Mouse (Mus musculus) thymus, adult 2 months (tissue): ENCODE results near the gene Epor. TPM values are rescaled to one million over a fixed set of nuclear protein-coding genes. Genes with fewer than 3 reads are reported as not detected.

Experiments
- DNase-seq: peaks from one replicate; pipeline ENCODE4 v3.0.0; 2021
- H3K27ac ChIP-seq: fragments of 200-500 bp; 2 replicates; pipeline ENCODE4 v1.5.1; 2012; ENCODE audit warnings: low read length, control low read depth; ENCODE audit not compliant: control insufficient read depth, insufficient read depth
- H3K27me3 ChIP-seq: fragments of 200-500 bp; 2 replicates; pipeline ENCODE4 v1.6.1; 2012; ENCODE audit warnings: mild to moderate bottlenecking, low read length, moderate library complexity, mixed read lengths; ENCODE audit not compliant: control insufficient read depth, insufficient read depth
- H3K36me3 ChIP-seq: fragments of 200-500 bp; 2 replicates; pipeline ENCODE4 v1.6.1; 2012; ENCODE audit warnings: mild to moderate bottlenecking, low read length, moderate library complexity; ENCODE audit not compliant: control insufficient read depth, insufficient read depth
- H3K4me1 ChIP-seq: fragments of 200-500 bp; replicated peaks from 2 replicates; pipeline ENCODE4 v1.6.1; 2012; ENCODE audit warnings: low read length; ENCODE audit not compliant: control insufficient read depth, insufficient read depth
- H3K4me3 ChIP-seq: fragments of 200-500 bp; 2 replicates; pipeline ENCODE4 v1.5.1; 2012; ENCODE audit warnings: mild to moderate bottlenecking, low read length, control low read depth, moderate library complexity; ENCODE audit not compliant: control insufficient read depth, insufficient read depth
- CTCF ChIP-seq: fragments of 200-500 bp; IDR thresholded peaks from 2 replicates; pipeline ENCODE4 v1.5.1; 2012; ENCODE audit warnings: mild to moderate bottlenecking, control low read depth, low read length, moderate library complexity, borderline replicate concordance; ENCODE audit not compliant: control insufficient read depth, poor library complexity, insufficient read depth; ENCODE audit errors: extremely low read depth
- POLR2A ChIP-seq: fragments of 200-500 bp; IDR thresholded peaks from 2 replicates; pipeline ENCODE4 v1.6.1; 2012; ENCODE audit warnings: mild to moderate bottlenecking, low read length, control low read depth, moderate library complexity; ENCODE audit not compliant: control insufficient read depth, poor library complexity, insufficient read depth; ENCODE audit errors: extremely low read depth
- WGBS: fragments of 180-500 bp; shearing (Covaris S2); methylation state at CpG from one replicate; pipeline ENCODE4 v1.1.7; 2018; 5-methylcytosine and 5-hydroxymethylcytosine counted together
- polyA plus RNA-seq: library from polyadenylated mRNA; depleted of rRNA; stranded (reverse); fragments of >200 nt; gene quantifications from 2 replicates; pipeline ENCODE4 v1.2.3, GENCODE M21; 2012; rRNA removed

Gene Epor
- polyA plus RNA-seq, 1 experiment: 4.9 TPM

DNA sequence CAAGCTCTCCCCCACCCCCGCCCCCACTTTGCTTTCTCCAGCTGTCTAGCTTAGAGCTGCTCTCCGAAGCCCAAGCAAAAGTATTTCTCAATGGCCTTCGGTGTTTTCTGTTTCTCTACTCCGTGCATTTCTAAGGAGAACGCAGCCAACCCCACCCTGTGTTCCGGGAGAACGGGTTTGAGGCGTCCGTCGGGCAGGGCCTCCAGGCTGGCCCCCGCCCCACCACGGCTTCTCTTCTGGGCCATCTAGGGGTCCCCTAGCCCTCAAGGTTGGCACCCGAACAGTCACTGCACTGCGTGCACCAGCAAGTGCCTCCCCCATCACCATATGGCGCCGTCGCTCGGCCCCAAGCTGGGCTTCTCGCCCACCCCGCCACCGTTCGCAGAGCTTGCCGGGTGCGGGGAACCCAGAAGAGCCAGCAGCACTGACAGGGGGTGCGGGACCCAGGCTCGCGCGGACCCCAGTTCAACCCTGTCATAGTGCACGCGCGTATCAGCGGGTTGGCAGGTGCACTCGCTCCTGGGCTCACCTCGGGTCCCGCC, 45.7 kb downstream of the Epor start:
- Histone ChIP-seq H3K27ac (no peak overlapping the region), H3K27me3 (no peaks in the 10 kb centered on the region), H3K4me3 (peak overlapping the region; percentile 72), H3K36me3 (no peaks in the 10 kb centered on the region), H3K4me1 (peaks cover 11% of the 10 kb centered on the region)
- no peak for DNase-seq
- WGBS: 3% methylated on average over 35 of the region's 35 CpGs
- TF ChIP-seq POLR2A (no peak), CTCF (no peak)

DNA sequence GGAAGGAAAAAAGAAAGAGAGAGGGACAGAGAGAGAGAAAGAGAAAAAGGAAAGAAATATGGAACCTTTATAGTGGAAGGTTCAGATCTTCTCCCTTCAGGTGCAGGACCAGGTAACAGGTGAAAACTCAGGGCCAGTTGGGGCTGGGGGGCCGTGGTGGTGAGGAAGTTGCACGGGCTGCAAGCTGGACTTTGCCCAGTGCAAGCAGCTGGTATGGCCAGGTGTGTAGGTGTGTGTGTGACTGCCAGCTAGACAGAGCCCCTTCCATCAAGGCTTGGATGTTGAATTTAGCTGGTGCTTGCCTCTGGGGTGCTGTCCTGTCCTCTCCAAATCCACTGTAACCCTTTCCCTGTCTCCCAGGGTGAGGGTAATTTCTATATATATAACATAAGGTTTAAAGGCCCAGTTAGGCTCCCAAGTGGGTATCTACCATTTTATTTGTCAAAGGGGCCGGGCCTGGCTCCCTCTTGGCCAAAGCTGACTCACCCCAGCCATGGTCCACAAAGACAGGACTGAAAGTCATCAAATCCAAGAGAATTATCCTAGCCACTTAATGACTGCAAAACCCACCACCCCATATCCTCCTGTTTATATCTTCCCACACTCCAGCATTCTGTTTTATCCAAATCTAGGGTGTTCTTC, 46.3 kb downstream of the Epor start:
- DNase-seq: no peak
- WGBS: 65% methylated on average over 3 of the region's 3 CpGs
- Histone ChIP-seq H3K27me3 (no peaks in the 10 kb centered on the region), H3K4me1 (peaks cover 11% of the 10 kb centered on the region), H3K27ac (no peak overlapping the region), H3K4me3 (peak overlapping the region; percentile 72; the same call in 1 of the 2 replicates), H3K36me3 (no peaks in the 10 kb centered on the region)
- no peak for TF ChIP-seq CTCF
- no peak for TF ChIP-seq POLR2A

DNA sequence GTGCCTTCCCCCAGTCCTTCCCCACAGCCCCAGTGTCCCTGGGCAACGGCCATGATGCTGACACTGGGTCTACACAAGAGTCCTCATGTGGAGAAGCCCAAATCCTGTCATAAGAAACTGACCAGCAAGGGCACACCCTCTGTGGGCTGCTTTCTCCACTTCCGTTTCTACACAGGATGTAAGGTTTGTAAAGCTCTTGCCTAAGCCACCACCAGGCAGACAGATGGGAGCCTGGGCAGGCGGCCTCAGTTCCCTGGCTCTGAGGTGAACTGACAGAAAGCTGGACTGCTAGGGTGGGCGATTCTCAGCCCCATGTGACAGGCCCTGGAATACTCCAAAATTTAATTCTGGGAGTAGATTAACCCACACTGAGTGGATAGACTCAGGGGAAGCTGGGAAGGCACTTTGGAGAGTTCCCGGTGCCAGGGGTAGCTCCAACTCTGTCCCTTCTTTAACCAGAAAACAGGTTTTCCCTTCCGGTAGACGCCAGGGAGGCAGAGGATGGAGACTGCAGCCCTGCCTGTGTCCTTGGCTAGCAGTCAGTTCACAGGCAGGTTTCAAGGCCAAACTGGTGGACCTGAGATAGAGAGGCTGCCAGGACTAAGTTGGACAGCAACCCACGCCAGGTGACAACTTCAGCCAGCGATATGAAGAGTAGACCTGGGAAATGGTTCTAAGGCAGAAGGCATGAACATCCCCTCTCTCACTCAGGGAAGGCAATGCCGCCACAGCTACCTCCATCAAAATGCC, 53.7 kb downstream of the Epor start:
- Histone ChIP-seq H3K36me3 (no peaks in the 10 kb centered on the region), H3K27me3 (no peaks in the 10 kb centered on the region), H3K4me3 (no peak overlapping the region), H3K4me1 (peaks cover 26% of the 10 kb centered on the region), H3K27ac (no peak overlapping the region)
- WGBS: 65% methylated on average over 10 of the region's 10 CpGs
- DNase-seq: no peak
- TF ChIP-seq POLR2A (no peak), CTCF (no peak)

Other genes starting within 250 kb of the Epor start
- gene Ldlr, start 240.0 kb downstream of the Epor start, polyA plus RNA-seq: 23.9 and 30.5 TPM in 2 replicates
- gene Spc24, start 203.2 kb downstream of the Epor start, polyA plus RNA-seq: 59.0 and 75.8 TPM in 2 replicates
- 9.1 and 12.6 TPM in 2 replicates for gene Kank2, start 164.8 kb downstream of the Epor start, polyA plus RNA-seq
- 4.7 and 6.5 TPM in 2 replicates for gene Angptl8, start 128.0 kb downstream of the Epor start, polyA plus RNA-seq
- gene Dock6, start 110.9 kb downstream of the Epor start, polyA plus RNA-seq: 27.7 and 30.8 TPM in 2 replicates
- gene Rab3d, start 45.3 kb downstream of the Epor start, polyA plus RNA-seq: 34.9 and 40.3 TPM in 2 replicates
- 1.3 and 1.9 TPM in 2 replicates for gene Ccdc159, start 36.0 kb downstream of the Epor start, polyA plus RNA-seq
- 40.0 and 47.7 TPM in 2 replicates for gene Tmem205, start 36.0 kb downstream of the Epor start, polyA plus RNA-seq
- 3.8 and 5.5 TPM in 2 replicates for gene Plppr2, start 26.5 kb downstream of the Epor start, polyA plus RNA-seq
- 6.7 and 7.6 TPM in 2 replicates for gene Swsap1, start 7.8 kb downstream of the Epor start, polyA plus RNA-seq
- 7.8 and 9.5 TPM in 2 replicates for gene Rgl3, start 25.9 kb upstream of the Epor start, polyA plus RNA-seq
- gene Ccdc151, start 39.1 kb upstream of the Epor start, polyA plus RNA-seq: 0.11 and 0.18 TPM in 2 replicates
- 109 and 119 TPM in 2 replicates for gene Prkcsh, start 39.3 kb upstream of the Epor start, polyA plus RNA-seq
- gene Elavl3, start 88.5 kb upstream of the Epor start, polyA plus RNA-seq: 0.35 and 0.43 TPM in 2 replicates
- gene Gm49318, start 107.8 kb upstream of the Epor start, polyA plus RNA-seq: not detected in 2 replicates
- 52.0 and 52.6 TPM in 2 replicates for gene Zfp653, start 107.9 kb upstream of the Epor start, polyA plus RNA-seq
- 58.1 and 62.2 TPM in 2 replicates for gene Ecsit, start 121.9 kb upstream of the Epor start, polyA plus RNA-seq
- gene Cnn1, start 135.7 kb upstream of the Epor start, polyA plus RNA-seq: 4.3 and 5.0 TPM in 2 replicates
- 187 and 205 TPM in 2 replicates for gene Elof1, start 153.7 kb upstream of the Epor start, polyA plus RNA-seq
- 248 and 304 TPM in 2 replicates for gene Acp5, start 172.2 kb upstream of the Epor start, polyA plus RNA-seq
- 64.7 and 83.0 TPM in 2 replicates for gene Pigyl, start 193.3 kb upstream of the Epor start, polyA plus RNA-seq
- 0.04 and 0.05 TPM in 2 replicates for gene Zfp872, start 224.6 kb upstream of the Epor start, polyA plus RNA-seq